Mouse (Mus musculus) neural tube, embryonic 12.5 days (tissue): ENCODE results near the gene Hist2h2ac. TPM values are rescaled to one million over a fixed set of nuclear protein-coding genes. Genes with fewer than 3 reads are reported as not detected.
"Not testable (repeated sequence)": the region's sequence is repeated elsewhere in the genome, so short reads cannot be mapped to it uniquely, and the experiment has no call there.

Experiments
- ATAC-seq: fragments of 200-750 bp; cut with Nextera tagmentation; 2 replicates; pipeline ENCODE4 v1.8.0; 2017; ENCODE audit warnings: low read depth, mild to moderate bottlenecking, moderate TSS enrichment, moderate library complexity; ENCODE audit not compliant: low FRiP score
- H3K27ac ChIP-seq: fragments of 300-500 bp; sonication (generic); 2 replicates; pipeline ENCODE4 v1.5.1; 2016
- H3K27me3 ChIP-seq: fragments of 300-500 bp; sonication (generic); replicated peaks from 2 replicates; pipeline ENCODE4 v1.6.1; 2016; ENCODE audit warnings: mild to moderate bottlenecking
- H3K36me3 ChIP-seq: fragments of 300-500 bp; sonication (generic); 2 replicates; pipeline ENCODE4 v1.6.1; 2016; ENCODE audit warnings: mild to moderate bottlenecking
- H3K4me1 ChIP-seq: fragments of 300-500 bp; sonication (generic); 2 replicates; pipeline ENCODE4 v1.6.1; 2016
- H3K4me2 ChIP-seq: fragments of 300-500 bp; sonication (generic); replicated peaks from 2 replicates; pipeline ENCODE4 v1.6.1; 2016; ENCODE audit warnings: mild to moderate bottlenecking
- H3K4me3 ChIP-seq: fragments of 300-500 bp; sonication (generic); 2 replicates; pipeline ENCODE4 v1.5.1; 2016
- H3K9ac ChIP-seq: fragments of 300-500 bp; sonication (generic); 2 replicates; pipeline ENCODE4 v1.6.1; 2016; ENCODE audit warnings: mild to moderate bottlenecking
- H3K9me3 ChIP-seq: fragments of 300-500 bp; sonication (generic); 2 replicates; pipeline ENCODE4 v1.6.1; 2016; ENCODE audit warnings: mild to moderate bottlenecking
- WGBS: fragments of 180-500 bp; shearing (Covaris S2); methylation state at CpG from one replicate; pipeline ENCODE4 v1.1.7; 2016; 5-methylcytosine and 5-hydroxymethylcytosine counted together
- polyA plus RNA-seq: library from polyadenylated mRNA; unstranded; fragments of >200 nt; fragmentation: Nextera tagmentation; extraction: Ambion mirVana; gene quantifications from 2 replicates; pipeline ENCODE4 v1.2.1, GENCODE M21; 2016

Hist2h2ac gene
- polyA plus RNA-seq, 1 experiment from 2014 or later: 5.7 TPM

DNA sequence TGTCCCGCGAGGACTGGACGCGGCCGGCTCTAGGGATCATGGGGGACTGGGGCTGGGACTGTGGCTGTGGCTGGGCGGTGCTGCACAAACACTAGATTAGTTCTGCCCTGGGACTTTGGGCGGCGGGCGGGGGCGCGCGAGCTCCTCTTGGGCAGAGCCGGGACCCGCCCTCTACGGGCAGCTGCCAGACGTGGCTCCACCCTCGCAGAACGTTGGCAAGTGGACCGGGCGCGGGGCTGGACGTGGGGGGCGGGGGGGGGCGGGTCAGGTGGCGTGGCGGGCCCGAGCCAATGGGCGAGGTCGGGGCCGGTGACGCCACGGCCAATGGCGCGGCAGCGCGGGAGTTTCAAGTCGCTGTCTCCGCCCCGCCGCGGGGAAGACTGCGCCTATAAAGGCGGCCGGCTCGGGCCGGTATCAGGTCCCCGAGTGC lies 25.8 kb upstream of the Hist2h2ac start, which contains the start of gene Hist2h3c1:
TSS of gene Hist2h3c1 (plus strand) at position 259 of the 430 bp plus-strand sequence.
- not testable (repeated sequence) for H3K27me3 ChIP-seq, H3K27ac ChIP-seq, H3K36me3 ChIP-seq, H3K9me3 ChIP-seq
- peak within 1 kb of the TSS; percentile 58 for H3K4me2 ChIP-seq
- peak within 1 kb of the TSS; percentile 34 for H3K4me3 ChIP-seq
- peak within 1 kb of the TSS; percentile 59 for H3K9ac ChIP-seq
- H3K4me1 ChIP-seq: peaks cover 18% of the 10 kb centered on the region
- WGBS: 0% methylated on average over 10 of the region's 47 CpGs
- peak; percentile 90 for ATAC-seq

DNA sequence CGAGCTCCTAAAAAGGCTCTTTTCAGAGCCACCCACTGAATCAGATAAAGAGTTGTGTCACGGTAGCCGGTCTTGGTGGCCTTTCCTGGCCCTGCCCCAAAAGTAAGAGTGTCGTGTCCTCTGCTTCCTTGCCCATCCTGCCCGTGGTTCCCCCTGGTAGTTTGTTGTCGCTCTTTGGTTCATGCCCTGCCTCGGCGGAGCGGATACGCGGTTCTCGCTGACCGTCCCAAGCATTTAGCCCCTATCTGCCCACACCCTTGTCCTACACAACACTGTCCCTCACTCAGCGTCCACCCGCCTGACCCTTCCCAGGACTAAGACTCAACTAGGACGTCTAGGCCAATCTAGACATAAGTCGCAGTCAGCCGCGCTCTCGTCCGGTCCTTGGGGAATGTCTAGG lies 25.3 kb upstream of the Hist2h2ac start:
- H3K9me3 ChIP-seq, H3K36me3 ChIP-seq, H3K27ac ChIP-seq, ATAC-seq, H3K27me3 ChIP-seq, H3K9ac ChIP-seq: not testable (repeated sequence)
- Histone ChIP-seq H3K4me1 (peaks cover 18% of the 10 kb centered on the region), H3K4me2 (peak overlapping the region; percentile 47), H3K4me3 (peak overlapping the region; percentile 31; the same call in 1 of the 2 replicates)
- 0% methylated on average over 10 of the region's 21 CpGs for WGBS

DNA sequence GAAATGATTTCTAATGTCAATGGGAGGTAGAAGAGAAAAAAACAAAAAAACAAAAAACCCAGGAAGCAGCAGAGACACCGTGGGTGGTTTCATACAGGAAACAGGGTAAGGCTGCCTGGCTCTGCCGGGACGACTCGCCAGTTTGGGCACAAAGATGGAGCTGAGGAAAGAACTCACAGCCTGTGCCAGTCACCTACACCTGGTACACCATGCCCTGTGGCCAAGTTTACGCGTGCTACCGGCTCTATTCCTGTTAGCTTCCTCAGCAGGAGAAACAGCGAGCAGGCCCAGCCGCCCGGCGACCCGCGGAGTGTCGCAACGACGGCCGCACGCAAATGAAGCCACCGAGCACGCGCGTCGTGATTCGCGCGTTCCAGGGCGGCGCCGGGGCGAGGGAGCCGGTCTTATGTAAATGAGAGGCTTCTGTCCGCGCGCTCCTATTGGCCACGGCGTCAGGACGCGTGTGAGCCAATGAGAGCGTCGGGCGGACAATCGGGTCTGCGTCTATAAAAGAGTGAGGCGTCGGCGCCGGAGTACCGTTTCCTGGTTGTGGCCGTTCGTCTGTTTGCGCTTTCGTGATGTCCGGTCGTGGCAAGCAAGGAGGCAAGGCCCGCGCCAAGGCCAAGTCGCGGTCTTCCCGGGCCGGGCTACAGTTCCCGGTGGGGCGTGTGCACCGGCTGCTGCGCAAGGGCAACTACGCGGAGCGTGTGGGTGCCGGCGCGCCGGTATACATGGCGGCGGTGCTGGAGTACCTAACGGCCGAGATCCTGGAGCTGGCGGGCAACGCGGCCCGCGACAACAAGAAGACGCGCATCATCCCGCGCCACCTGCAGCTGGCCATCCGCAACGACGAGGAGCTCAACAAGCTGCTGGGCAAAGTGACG lies 24.6 kb upstream of the Hist2h2ac start, which contains the start of gene Hist2h2aa1:
TSS of gene Hist2h2aa1 (plus strand) at position 495 of the 884 bp plus-strand sequence.
- under 1% methylated on average over 46 of the region's 88 CpGs for WGBS
- peak within 1 kb of the TSS; percentile 41 for H3K4me3 ChIP-seq
- H3K27me3 ChIP-seq: not testable (repeated sequence)

DNA sequence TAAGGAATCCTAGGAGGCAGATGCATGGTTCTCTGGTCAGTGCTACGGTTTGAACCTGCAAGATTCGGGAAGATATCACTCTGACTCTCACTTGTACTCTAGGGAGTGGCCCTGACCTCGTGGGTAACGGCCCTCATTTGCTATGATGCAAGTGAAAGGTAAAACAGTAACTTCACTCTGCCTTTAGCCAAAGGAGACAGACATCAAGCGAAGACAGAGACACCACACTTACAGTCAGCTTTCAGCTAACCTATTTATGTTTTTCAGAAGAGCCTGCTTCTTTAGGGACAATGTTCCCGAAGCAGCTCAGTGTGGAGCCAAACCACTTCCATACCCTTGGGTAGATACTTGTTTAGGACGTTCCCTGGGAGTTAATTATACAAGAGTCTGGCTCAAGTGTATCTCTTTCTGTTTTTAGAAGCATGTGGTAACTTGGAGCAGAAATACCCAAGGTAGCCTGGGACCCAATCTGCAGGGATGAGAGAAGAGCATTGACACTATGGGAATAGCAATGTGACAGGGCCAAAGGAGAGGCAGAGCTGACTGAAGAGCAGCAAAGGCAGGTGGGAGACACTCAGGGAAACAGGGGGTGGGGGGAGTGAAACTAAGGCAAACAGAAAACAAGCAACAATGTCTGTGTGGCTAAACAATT lies 23.4 kb upstream of the Hist2h2ac start:
- Histone ChIP-seq H3K4me1 (peaks cover 16% of the 10 kb centered on the region), H3K4me2 (peak overlapping the region; percentile 64), H3K27ac (peak overlapping the region; percentile 92; the same call in 1 of the 2 replicates), H3K27me3 (no peaks in the 10 kb centered on the region), H3K9me3 (no peaks in the 10 kb centered on the region), H3K9ac (peak overlapping the region; percentile 68; the same call in 1 of the 2 replicates), H3K4me3 (no peak overlapping the region), H3K36me3 (no peaks in the 10 kb centered on the region)
- ATAC-seq: no peak
- 80% methylated on average over 7 of the region's 7 CpGs for WGBS

More for the DNA sequence above, 24.6 kb upstream of the Hist2h2ac start, which contains the start of gene Hist2h2aa1:
- ATAC-seq: peak; percentile 80
- H3K9me3 ChIP-seq, H3K36me3 ChIP-seq: not testable (repeated sequence)
- H3K9ac ChIP-seq: peak within 1 kb of the TSS; percentile 68
- peak within 1 kb of the TSS; percentile 64 for H3K4me2 ChIP-seq
- H3K4me1 ChIP-seq: peaks cover 18% of the 10 kb centered on the region
- H3K27ac ChIP-seq: peak within 1 kb of the TSS; percentile 92

DNA sequence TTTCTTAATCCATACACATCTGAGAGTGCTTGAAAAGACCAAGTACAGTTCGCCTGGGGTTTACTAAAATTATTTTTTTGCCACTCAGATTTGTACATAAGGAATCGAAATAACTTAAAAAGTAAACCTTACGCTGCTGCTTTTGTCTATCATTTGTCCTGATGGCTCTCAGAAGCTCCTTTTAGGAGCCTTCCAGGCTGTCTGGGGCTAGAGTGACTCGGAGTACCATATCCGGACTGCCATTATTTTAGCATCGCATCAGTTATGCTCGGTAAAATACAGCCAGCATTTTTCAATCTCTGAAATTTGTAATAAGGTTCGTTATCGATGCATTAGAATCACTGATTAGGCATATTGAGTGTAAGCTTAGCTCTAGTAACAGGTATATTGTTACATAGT lies 20.1 kb upstream of the Hist2h2ac start:
- Histone ChIP-seq H3K4me3 (no peak overlapping the region), H3K4me1 (peaks cover 19% of the 10 kb centered on the region), H3K27ac (no peak overlapping the region), H3K9me3 (no peaks in the 10 kb centered on the region), H3K36me3 (no peaks in the 10 kb centered on the region), H3K4me2 (peak overlapping the region; percentile 46), H3K27me3 (no peaks in the 10 kb centered on the region), H3K9ac (no peak overlapping the region)
- 75% methylated on average over 9 of the region's 9 CpGs for WGBS
- no peak for ATAC-seq

DNA sequence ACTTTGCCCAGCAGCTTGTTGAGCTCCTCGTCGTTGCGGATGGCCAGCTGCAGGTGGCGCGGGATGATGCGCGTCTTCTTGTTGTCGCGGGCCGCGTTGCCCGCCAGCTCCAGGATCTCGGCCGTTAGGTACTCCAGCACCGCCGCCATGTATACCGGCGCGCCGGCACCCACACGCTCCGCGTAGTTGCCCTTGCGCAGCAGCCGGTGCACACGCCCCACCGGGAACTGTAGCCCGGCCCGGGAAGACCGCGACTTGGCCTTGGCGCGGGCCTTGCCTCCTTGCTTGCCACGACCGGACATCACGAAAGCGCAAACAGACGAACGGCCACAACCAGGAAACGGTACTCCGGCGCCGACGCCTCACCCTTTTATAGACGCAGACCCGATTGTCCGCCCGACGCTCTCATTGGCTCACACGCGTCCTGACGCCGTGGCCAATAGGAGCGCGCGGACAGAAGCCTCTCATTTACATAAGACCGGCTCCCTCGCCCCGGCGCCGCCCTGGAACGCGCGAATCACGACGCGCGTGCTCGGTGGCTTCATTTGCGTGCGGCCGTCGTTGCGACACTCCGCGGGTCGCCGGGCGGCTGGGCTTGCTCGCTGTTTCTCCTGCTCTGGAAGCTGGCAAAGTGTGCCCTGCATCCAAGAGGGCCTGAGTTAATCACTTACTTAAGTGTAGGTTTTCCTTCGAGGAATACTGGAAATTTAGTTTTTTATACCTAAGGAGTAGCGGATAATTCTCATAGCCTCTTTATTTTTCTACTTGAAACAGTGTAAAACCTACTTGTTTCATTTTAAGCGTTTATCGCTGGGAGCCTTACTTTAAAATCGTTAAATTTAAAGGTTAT lies 19.5 kb upstream of the Hist2h2ac start, which contains the start of gene Hist2h2aa2:
TSS of gene Hist2h2aa2 (minus strand) at position 328 of the 850 bp plus-strand sequence.
- not testable (repeated sequence) for H3K9me3 ChIP-seq, H3K27ac ChIP-seq, H3K36me3 ChIP-seq, H3K27me3 ChIP-seq
- Histone ChIP-seq H3K4me1 (peaks cover 19% of the 10 kb centered on the region), H3K9ac (0 out of 2 replicates have a peak within 1 kb of the TSS, but pooled peaks have one; percentile 44), H3K4me2 (peak within 1 kb of the TSS; percentile 50), H3K4me3 (peak within 1 kb of the TSS; percentile 31; the same call in 1 of the 2 replicates)
- 4% methylated on average over 42 of the region's 85 CpGs for WGBS
- peak; percentile 77 for ATAC-seq

DNA sequence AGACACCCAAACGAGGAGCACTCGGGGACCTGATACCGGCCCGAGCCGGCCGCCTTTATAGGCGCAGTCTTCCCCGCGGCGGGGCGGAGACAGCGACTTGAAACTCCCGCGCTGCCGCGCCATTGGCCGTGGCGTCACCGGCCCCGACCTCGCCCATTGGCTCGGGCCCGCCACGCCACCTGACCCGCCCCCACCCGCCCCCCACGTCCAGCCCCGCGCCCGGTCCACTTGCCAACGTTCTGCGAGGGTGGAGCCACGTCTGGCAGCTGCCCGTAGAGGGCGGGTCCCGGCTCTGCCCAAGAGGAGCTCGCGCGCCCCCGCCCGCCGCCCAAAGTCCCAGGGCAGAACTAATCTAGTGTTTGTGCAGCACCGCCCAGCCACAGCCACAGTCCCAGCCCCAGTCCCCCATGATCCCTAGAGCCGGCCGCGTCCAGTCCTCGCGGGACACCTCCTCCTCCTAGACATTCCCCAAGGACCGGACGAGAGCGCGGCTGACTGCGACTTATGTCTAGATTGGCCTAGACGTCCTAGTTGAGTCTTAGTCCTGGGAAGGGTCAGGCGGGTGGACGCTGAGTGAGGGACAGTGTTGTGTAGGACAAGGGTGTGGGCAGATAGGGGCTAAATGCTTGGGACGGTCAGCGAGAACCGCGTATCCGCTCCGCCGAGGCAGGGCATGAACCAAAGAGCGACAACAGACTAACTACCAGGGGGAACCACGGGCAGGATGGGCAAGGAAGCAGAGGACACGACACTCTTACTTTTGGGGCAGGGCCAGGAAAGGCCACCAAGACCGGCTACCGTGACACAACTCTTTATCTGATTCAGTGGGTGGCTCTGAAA lies 18.5 kb upstream of the Hist2h2ac start, which contains the start of gene Hist2h3c2:
TSS of gene Hist2h3c2 (minus strand) at position 174 of the 840 bp plus-strand sequence.
- peak; percentile 91 for ATAC-seq
- Histone ChIP-seq H3K4me1 (peaks cover 16% of the 10 kb centered on the region), H3K4me3 (peak within 1 kb of the TSS; percentile 40), H3K4me2 (peak within 1 kb of the TSS; percentile 56), H3K9ac (peak within 1 kb of the TSS; percentile 64), H3K27ac (0 out of 2 replicates have a peak within 1 kb of the TSS, but pooled peaks have one; percentile 2)
- WGBS: under 1% methylated on average over 17 of the region's 68 CpGs
- H3K9me3 ChIP-seq, H3K36me3 ChIP-seq, H3K27me3 ChIP-seq: not testable (repeated sequence)

DNA sequence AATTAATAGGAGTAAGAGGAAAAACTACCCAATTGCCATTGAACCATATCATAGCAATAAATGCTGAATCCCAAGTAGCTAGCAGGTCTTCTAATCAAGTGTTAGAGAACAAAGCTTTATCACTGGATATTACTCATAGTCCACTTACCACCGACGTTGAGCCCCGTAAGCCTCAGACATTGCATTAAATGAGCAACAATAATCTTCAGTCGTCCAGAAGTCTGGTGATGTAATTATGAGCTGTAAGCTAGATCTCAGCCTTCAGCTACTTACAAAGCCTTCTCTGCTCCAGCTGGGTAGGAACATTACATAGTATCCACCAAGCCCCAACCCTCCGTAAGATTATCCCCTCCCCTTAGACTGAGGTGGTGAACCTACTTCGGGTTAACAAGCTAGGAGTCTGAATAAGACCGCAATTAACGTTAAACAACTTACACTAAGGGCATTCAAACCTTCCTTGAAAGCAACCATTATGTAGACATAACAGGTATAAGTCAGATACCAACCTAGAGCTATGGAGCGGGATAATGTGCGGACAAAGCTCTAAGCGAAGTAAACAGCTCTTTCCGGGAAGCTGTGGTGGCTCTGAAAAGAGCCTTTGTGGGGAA lies 17.3 kb upstream of the Hist2h2ac start:
- Histone ChIP-seq H3K9me3 (no peaks in the 10 kb centered on the region), H3K9ac (peak overlapping the region; percentile 64), H3K4me2 (peak overlapping the region; percentile 56), H3K4me3 (peak overlapping the region; percentile 40), H3K36me3 (no peaks in the 10 kb centered on the region), H3K27me3 (no peaks in the 10 kb centered on the region), H3K4me1 (peaks cover 15% of the 10 kb centered on the region), H3K27ac (0 out of 2 replicates have a peak overlapping the region, but pooled peaks have one; percentile 2)
- no peak for ATAC-seq
- under 1% methylated on average over 12 of the region's 12 CpGs for WGBS

DNA sequence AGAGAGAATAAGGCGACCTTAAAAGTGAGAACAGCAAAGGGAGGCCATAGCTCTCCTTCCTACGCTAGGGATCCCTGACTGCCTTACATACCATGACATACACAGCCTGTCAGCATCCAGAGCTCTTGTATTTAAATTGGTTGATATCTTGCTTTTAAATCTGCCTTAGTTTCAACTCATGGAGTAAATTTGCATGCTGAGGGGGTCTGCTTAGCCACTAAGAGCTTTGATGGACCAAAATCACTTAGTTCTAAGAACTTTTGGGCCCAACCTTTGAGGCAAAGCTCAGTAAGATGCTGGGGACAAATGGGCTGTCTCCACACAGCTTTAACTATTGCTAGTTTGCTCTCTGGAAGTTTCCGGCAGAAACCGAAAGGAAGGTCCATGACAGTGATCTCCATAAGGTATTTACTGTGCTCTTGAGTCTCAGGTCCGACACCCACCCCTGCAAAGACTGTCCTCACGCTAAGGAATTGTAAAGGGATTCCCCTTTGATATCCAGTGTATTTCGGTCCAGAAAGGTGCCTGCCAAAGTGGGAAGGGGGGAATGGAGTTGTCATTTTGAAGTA lies 16.7 kb upstream of the Hist2h2ac start:
- Histone ChIP-seq H3K4me2 (peak overlapping the region; percentile 56), H3K9ac (peak overlapping the region; percentile 64), H3K27ac (no peak overlapping the region), H3K36me3 (no peaks in the 10 kb centered on the region), H3K4me3 (peak overlapping the region; percentile 40), H3K9me3 (no peaks in the 10 kb centered on the region), H3K27me3 (no peaks in the 10 kb centered on the region), H3K4me1 (peaks cover 15% of the 10 kb centered on the region)
- no peak for ATAC-seq
- WGBS: 23% methylated on average over 7 of the region's 7 CpGs

DNA sequence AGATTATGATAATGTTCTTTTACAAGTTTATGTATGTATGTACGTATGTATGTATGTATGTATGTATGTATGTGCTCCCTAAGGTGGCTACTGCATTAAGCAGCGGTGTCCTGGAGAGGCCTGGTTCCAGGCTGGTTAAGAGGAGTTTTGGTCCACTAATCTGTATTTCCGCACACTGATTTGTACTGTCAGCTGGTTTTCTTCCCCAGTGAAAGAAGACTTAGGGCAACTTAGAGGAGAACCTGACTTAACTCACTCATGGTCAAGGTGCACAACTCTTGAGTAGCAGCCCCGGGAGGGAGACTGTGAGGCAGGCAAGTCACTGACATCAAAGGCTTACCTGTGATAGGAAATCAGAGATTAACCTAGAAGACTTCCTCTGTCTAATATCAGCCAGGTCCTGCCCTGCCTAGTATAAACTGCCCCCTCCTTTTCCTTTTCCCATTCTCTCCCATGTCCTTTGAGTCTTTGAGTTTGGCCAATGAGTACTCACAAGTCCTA lies 16.2 kb upstream of the Hist2h2ac start:
- H3K4me1 ChIP-seq: peaks cover 15% of the 10 kb centered on the region
- ATAC-seq: no peak
- no peaks in the 10 kb centered on the region for H3K9me3 ChIP-seq
- H3K27ac ChIP-seq: no peak overlapping the region
- WGBS: 88% methylated on average over 4 of the region's 4 CpGs
- peak overlapping the region; percentile 56 for H3K4me2 ChIP-seq
- no peak overlapping the region for H3K9ac ChIP-seq
- H3K4me3 ChIP-seq: 0 out of 2 replicates have a peak overlapping the region, but pooled peaks have one; percentile 40
- H3K27me3 ChIP-seq: no peaks in the 10 kb centered on the region
- no peaks in the 10 kb centered on the region for H3K36me3 ChIP-seq
